In genomic region chr11:106613638-106614338, GRCm38 (mm10) we compare ENCODE assay signal across 8 mouse cellular contexts. TPM values are rescaled to one million over a fixed set of nuclear protein-coding genes. Genes with fewer than 3 reads are reported as not detected.
A peak's percentile ranks its signal among the peaks of the same experiment; 100 is the strongest.
DNase-seq lines count a peak whose midpoint lies in the region; ATAC-seq lines count a peak whose summit lies in the region.

No protein-coding gene starts in this region.

- WGBS in embryonic facial prominence, embryonic 12.5 days = 54% methylated on average over 15 of the region's 15 CpGs
- WGBS in intestine, embryonic 14.5 days = 57% methylated on average over 14 of the region's 15 CpGs
- WGBS in midbrain, embryonic 14.5 days = 56% methylated on average over 15 of the region's 15 CpGs

- 0 out of 2 replicates have a peak overlapping the region, but pooled peaks have one; percentile 82 for H3K9ac ChIP-seq in embryonic facial prominence, embryonic 12.5 days
- H3K9ac ChIP-seq in intestine, embryonic 14.5 days (ENCODE audit: low read length) = peak overlapping the region; percentile 81
- H3K9ac ChIP-seq in midbrain, embryonic 14.5 days (replicated peaks; ENCODE audit: low read length) = peak overlapping the region; percentile 81; the same call in 1 of the 2 replicates

- H3K4me3 ChIP-seq in embryonic facial prominence, embryonic 12.5 days = peak overlapping the region; percentile 92
- peak overlapping the region; percentile 84 for H3K4me3 ChIP-seq in intestine, embryonic 14.5 days (ENCODE audit: low read depth, low read length)
- H3K4me3 ChIP-seq in midbrain, embryonic 14.5 days (replicated peaks; ENCODE audit: low read depth, low read length) = peak overlapping the region; percentile 90

- H3K36me3 ChIP-seq in embryonic facial prominence, embryonic 12.5 days = no peaks in the 10 kb centered on the region
- no peaks in the 10 kb centered on the region for H3K36me3 ChIP-seq in intestine, embryonic 14.5 days (ENCODE audit: control insufficient read depth, insufficient read depth, low read length)
- no peaks in the 10 kb centered on the region for H3K36me3 ChIP-seq in midbrain, embryonic 14.5 days (ENCODE audit: control insufficient read depth, insufficient read depth, low read length)

- peaks cover 15% of the 10 kb centered on the region for H3K4me1 ChIP-seq in embryonic facial prominence, embryonic 12.5 days
- H3K4me1 ChIP-seq in intestine, embryonic 14.5 days (replicated peaks; ENCODE audit: control insufficient read depth, insufficient read depth, low read length) = peaks cover 13% of the 10 kb centered on the region
- peaks cover 10% of the 10 kb centered on the region; the same call in 1 of the 2 replicates for H3K4me1 ChIP-seq in midbrain, embryonic 14.5 days (ENCODE audit: control insufficient read depth, insufficient read depth, low read length)

- no peak overlapping the region for H3K27ac ChIP-seq in embryonic facial prominence, embryonic 12.5 days
- H3K27ac ChIP-seq in intestine, embryonic 14.5 days (ENCODE audit: low read depth) = peak overlapping the region; percentile 73; the same call in 1 of the 2 replicates
- H3K27ac ChIP-seq in midbrain, embryonic 14.5 days (replicated peaks; ENCODE audit: low read depth, low read length) = peak overlapping the region; percentile 76

- DNase-seq in spleen, postnatal 10 days (ENCODE audit: low spot score in 2 of 2) = peak; percentile 32 to 66
- no peak for DNase-seq in spleen, adult 12 weeks (ENCODE audit: low spot score)
- DNase-seq in intestine, embryonic 14.5 days (ENCODE audit: low spot score) = no peak
- DNase-seq in midbrain, embryonic 14.5 days = no peak
- DNase-seq in gastrocnemius, postnatal 14 days = no peak
- no peak for DNase-seq in adrenal gland, postnatal 10 days
- no peak for DNase-seq in layer of hippocampus, postnatal 10 days (ENCODE audit: low spot score in 2 of 2)

- H3K27me3 ChIP-seq in embryonic facial prominence, embryonic 12.5 days = no peaks in the 10 kb centered on the region
- H3K27me3 ChIP-seq in intestine, embryonic 14.5 days (replicated peaks; ENCODE audit: control insufficient read depth, insufficient read depth, low read length) = no peaks in the 10 kb centered on the region
- H3K27me3 ChIP-seq in midbrain, embryonic 14.5 days (ENCODE audit: control insufficient read depth, insufficient read depth, low read length) = no peaks in the 10 kb centered on the region

- ATAC-seq in embryonic facial prominence, embryonic 12.5 days (ENCODE audit: insufficient number of reproducible peaks, insufficient read depth, low FRiP score, low TSS enrichment) = no peak
- ATAC-seq in intestine, embryonic 14.5 days (replicated peaks; ENCODE audit: low FRiP score, low TSS enrichment, low read depth) = no peak
- no peak for ATAC-seq in midbrain, embryonic 14.5 days (ENCODE audit: low FRiP score, low TSS enrichment)

- intact Hi-C loops in gastrocnemius, postnatal 14 days (cut with DNase I; ENCODE audit: low total_unique reads) = no loop called here

- H3K9me3 ChIP-seq in embryonic facial prominence, embryonic 12.5 days = no peaks in the 10 kb centered on the region
- no peaks in the 10 kb centered on the region for H3K9me3 ChIP-seq in intestine, embryonic 14.5 days (ENCODE audit: control insufficient read depth, low read length)
- H3K9me3 ChIP-seq in midbrain, embryonic 14.5 days (ENCODE audit: control insufficient read depth, low read length) = no peaks in the 10 kb centered on the region

- peak overlapping the region; percentile 86 for H3K4me2 ChIP-seq in embryonic facial prominence, embryonic 12.5 days (replicated peaks)
- H3K4me2 ChIP-seq in intestine, embryonic 14.5 days (ENCODE audit: low read length) = peak overlapping the region; percentile 96
- H3K4me2 ChIP-seq in midbrain, embryonic 14.5 days (ENCODE audit: low read length) = peak overlapping the region; percentile 89

RNA-seq across cellular contexts. Expression of gene Tex2, which starts 0.6 kb away (rescaled TPM):
- polyA plus RNA-seq in embryonic facial prominence, embryonic 12.5 days (2016; fragmentation: Nextera tagmentation; extraction: Ambion mirVana) = 8.3 and 9.4 TPM in 2 replicates
- polyA plus RNA-seq in intestine, embryonic 14.5 days (2014; fragmentation: Nextera tagmentation; extraction: Ambion mirVana) = 8.9 and 11.6 TPM in 2 replicates
- polyA plus RNA-seq in midbrain, embryonic 14.5 days (2014; fragmentation: Nextera tagmentation; extraction: Ambion mirVana) = 27.3 and 29.1 TPM in 2 replicates
- total RNA-seq in gastrocnemius, postnatal 14 days (2021) = 10 to 100 TPM; 25.2 to 26.5 TPM
- total RNA-seq in adrenal gland, postnatal 10 days (2021) = 10 to 100 TPM; 38.4 to 40.0 TPM
- total RNA-seq in layer of hippocampus, postnatal 10 days (2021) = 10 to 100 TPM; 96.1 to 98.4 TPM

Comparison
In these comparisons a context has a peak if more than half of its experiments do, and no peak if none do; other contexts are left out.
1. DNase-seq: peak in spleen, postnatal 10 days (2 of 2); none in spleen, adult 12 weeks (single experiment), intestine, embryonic 14.5 days (single experiment), midbrain, embryonic 14.5 days (single experiment), gastrocnemius, postnatal 14 days (single experiment), adrenal gland, postnatal 10 days (single experiment) and layer of hippocampus, postnatal 10 days (0 of 2).
2. Peak in every context shown above with its lines, with median percentiles within 50 percentile points of each other: H3K4me2 ChIP-seq, H3K4me3 ChIP-seq and H3K9ac ChIP-seq.